Mouse (Mus musculus) CH12F3 (cell line): ENCODE results near the gene Tmem63b.

ENCODE experiments used
- in situ Hi-C: fragments of 300-500 bp; cut with MboI; formaldehyde crosslinking; loops from 2 replicates; pipeline ENCODE4 v1.14.3; 2020; ENCODE audit warnings: low sequenced_read_pairs

Gene Tmem63b

GRCm38 (mm10) chr17:45628885-45629855, 57.5 kb downstream of the Tmem63b start:
- in situ Hi-C loops, result no loop called here

DNA sequence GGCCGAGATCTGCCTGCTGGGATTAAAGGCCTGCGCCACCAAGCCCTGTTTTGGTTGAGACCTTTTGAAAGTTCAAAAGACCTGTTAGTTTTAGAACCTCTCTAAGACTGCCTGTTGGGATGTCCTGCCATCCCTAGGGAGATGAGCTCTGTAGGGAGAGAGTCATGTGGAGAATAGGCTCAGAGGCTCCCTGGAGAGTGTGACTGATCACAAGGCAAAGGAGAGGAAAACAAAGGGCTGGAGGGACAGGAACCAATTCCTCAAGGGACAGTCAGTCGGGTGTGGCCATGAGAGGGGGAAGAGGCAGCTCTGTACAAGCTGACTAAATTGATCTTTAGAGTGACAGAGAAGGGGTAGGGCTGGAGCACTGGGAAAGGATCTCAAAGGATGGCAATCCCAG, 58.5 kb downstream of the Tmem63b start:
- in situ Hi-C loops, result no loop called here

DNA sequence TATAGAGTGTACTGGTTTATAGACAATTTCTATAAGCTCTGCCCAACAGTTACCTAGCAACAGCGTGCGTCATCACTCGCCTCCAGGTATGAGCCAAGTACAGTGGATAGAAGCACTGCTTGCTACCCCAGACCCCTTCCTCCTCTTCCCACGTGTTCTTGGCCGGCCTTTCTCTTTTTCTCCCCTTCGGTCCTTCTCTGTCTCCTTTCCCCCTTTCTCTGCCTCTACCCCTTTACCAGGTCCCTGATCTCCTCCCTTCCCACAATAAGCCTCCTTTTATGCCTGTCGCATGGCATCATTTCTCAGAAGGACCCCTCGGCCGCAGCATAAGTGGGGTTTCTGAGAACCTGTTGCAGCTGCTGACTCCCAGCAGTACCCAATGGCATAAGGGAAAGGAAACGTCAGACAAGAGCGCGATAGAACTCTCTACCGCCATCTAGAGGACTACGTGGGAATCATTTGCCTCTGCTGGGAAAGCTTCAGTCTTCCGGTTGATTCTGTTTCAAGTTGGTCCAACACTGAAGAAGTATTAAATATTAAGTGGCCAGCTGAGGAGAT, 60.0 kb downstream of the Tmem63b start:
- in situ Hi-C loops, result no loop called here

DNA sequence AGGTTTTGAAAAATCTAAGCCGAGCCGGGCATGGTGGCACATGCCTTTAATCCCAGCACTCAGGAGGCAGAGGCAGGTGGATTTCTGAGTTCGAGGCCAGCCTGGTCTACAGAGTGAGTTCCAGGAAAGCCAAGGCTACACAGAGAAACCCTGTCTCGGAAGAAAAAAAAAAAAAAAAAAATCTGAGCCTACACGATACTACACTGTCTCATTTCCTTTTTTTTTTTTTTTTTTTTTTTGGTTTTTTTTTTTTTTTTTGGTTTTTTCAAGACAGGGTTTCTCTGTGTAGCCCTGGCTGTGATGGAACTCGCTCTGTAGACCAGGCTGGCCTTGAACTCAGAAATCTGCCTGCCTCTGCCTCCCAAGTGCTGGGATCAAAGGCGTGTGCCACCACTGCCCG, 63.3 kb downstream of the Tmem63b start:
- in situ Hi-C loops, result loop anchor here (5.0 kb wide), 1 partner anchor 49 kb away; no protein-coding TSS in a partner anchor

- in situ Hi-C loops, result loop anchor here (5.0 kb wide), 1 partner anchor 53 kb away; no protein-coding TSS in a partner anchor
Observed at GRCm38 (mm10) chr17:45619386-45620256, 67.1 kb downstream of the Tmem63b start.

DNA sequence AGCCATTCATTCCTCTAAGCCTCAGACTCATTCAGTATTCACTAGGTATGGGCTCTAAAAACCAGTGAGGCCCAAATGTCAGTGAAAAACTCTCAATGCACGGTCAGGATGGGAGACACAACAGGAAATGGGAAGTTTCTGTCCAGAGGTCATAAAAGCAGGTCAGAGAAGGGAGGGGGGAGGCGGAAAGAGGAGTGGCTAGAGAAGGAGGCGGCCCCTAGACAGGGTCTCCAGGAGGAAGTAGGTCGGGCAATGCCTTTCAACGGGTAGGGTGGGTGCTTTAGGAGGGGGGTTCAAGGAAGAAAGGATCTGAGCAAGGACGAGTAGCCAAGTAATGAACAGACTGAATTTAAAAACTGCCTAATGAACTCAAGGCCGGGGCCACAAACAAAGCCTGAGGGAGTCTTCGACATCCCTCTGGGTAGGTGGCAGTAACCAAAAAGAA, 67.7 kb downstream of the Tmem63b start:
- in situ Hi-C loops, result no loop called here

DNA sequence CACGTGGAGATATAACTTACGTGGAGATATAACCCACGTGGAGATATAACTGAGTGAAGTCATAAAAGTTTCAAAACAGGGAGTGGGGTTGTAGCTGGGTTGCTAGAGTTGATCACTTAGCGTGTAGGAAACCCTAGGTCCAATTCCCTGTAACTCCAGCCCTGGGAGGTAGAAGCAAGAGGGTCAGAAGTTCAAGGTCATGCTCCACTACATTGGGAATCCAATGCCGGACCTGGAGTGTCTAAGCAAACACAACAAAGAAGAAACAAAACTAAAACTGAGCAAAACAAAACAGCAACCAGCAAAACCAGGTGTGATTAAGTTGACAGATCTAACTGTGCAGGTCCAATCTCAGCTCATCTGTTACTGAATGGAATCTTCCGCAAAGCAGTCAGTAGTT, 69.0 kb downstream of the Tmem63b start:
- in situ Hi-C loops, result no loop called here

DNA sequence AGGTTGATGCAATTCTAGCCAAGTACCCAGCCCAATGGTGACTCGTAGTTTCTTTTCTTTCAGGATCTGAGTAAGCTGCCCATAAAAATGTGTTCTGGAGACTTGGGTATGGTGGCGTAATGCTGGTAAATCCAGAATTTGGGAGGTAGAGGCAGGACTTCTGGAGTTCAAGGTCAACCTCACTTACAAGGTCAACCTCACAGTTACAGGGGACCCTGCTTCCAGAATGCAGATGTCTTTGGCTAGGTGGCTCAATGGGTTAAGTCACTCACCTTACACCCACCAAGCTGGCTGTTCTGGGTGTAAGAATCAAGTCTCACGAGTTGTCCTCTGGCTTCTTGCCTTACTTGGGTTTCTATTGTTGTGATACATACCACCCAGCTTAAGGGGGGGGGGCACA, 70.0 kb downstream of the Tmem63b start:
- in situ Hi-C loops, result no loop called here

- in situ Hi-C loops, result no loop called here
Observed at GRCm38 (mm10) chr17:45616046-45616650, 70.6 kb downstream of the Tmem63b start.

GRCm38 (mm10) chr17:45612921-45613320, 73.8 kb downstream of the Tmem63b start:
- in situ Hi-C loops, result no loop called here

- in situ Hi-C loops, result no loop called here
Observed at GRCm38 (mm10) chr17:45612008-45612407, 74.7 kb downstream of the Tmem63b start.
